Mouse (Mus musculus) forebrain, embryonic 12.5 days (tissue): Measurements from ENCODE around the gene Lrif1. TPM values are rescaled to one million over a fixed set of nuclear protein-coding genes. Genes with fewer than 3 reads are reported as not detected.
"Not testable (repeated sequence)": the region's sequence is repeated elsewhere in the genome, so short reads cannot be mapped to it uniquely, and the experiment has no call there.

Experiments
- ATAC-seq: fragments of 200-750 bp; cut with Nextera tagmentation; 2 replicates; pipeline ENCODE4 v1.8.0; 2017; ENCODE audit warnings: moderate TSS enrichment; ENCODE audit not compliant: low FRiP score
- H3K27ac ChIP-seq: fragments of 300-500 bp; sonication (generic); 2 replicates; pipeline ENCODE4 v1.5.1; 2016; ENCODE audit warnings: mild to moderate bottlenecking
- H3K27me3 ChIP-seq: fragments of 300-500 bp; sonication (generic); 2 replicates; pipeline ENCODE4 v1.6.1; 2016; ENCODE audit warnings: mild to moderate bottlenecking
- H3K36me3 ChIP-seq: fragments of 300-500 bp; sonication (generic); replicated peaks from 2 replicates; pipeline ENCODE4 v1.6.1; 2016; ENCODE audit warnings: mild to moderate bottlenecking
- H3K4me1 ChIP-seq: fragments of 300-500 bp; sonication (generic); 2 replicates; pipeline ENCODE4 v1.6.1; 2016
- H3K4me2 ChIP-seq: fragments of 300-500 bp; sonication (generic); 2 replicates; pipeline ENCODE4 v1.6.1; 2016; ENCODE audit warnings: mild to moderate bottlenecking, moderate library complexity
- H3K4me3 ChIP-seq: fragments of 300-500 bp; sonication (generic); replicated peaks from 2 replicates; pipeline ENCODE4 v1.5.1; 2016; ENCODE audit warnings: mild to moderate bottlenecking
- H3K9ac ChIP-seq: fragments of 300-500 bp; sonication (generic); 2 replicates; pipeline ENCODE4 v1.6.1; 2016; ENCODE audit warnings: mild to moderate bottlenecking
- H3K9me3 ChIP-seq: fragments of 300-500 bp; sonication (generic); 2 replicates; pipeline ENCODE4 v1.6.1; 2016
- WGBS: fragments of 180-500 bp; shearing (Covaris S2); methylation state at CpG from one replicate; pipeline ENCODE4 v1.1.7; 2016; 5-methylcytosine and 5-hydroxymethylcytosine counted together
- polyA plus RNA-seq: library from polyadenylated mRNA; unstranded; fragments of >200 nt; fragmentation: Nextera tagmentation; extraction: Ambion mirVana; gene quantifications from 2 replicates; pipeline ENCODE4 v1.2.1, GENCODE M21; 2016

Gene Lrif1
- 20.7 and 21.6 TPM in 2 replicates for polyA plus RNA-seq

DNA sequence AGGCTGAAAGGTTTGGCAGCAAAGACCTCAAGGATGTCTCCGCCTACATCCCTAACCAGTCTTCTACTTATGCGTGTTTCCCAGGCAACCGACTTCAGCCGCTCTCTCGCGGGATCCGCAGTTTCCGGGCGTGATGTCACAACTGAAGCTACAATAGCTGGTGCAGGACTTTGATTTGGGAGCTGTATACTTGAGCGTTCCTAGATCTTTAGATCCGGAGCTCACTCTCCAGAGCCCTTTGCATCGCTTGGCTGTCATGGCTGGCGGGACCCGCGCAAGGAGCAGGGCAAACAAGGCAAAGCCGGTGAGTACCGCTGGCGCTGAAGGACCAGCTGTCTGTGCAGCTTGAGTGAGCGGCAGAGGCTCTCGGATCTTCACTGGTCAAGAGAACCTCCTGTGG, at the start of gene Lrif1:
Lrif1 (plus strand) TSS at position 158 of the 400 bp plus-strand sequence.
- Histone ChIP-seq H3K36me3 (no peaks in the 10 kb centered on the region), H3K4me1 (no peaks in the 10 kb centered on the region), H3K9me3 (0 out of 2 replicates have a peak, but pooled peaks cover 2% of the 10 kb centered on the region), H3K27ac (peak within 1 kb of the TSS; percentile 86), H3K4me3 (peak within 1 kb of the TSS; percentile 57), H3K4me2 (peak within 1 kb of the TSS; percentile 52), H3K9ac (peak within 1 kb of the TSS; percentile 65), H3K27me3 (no peaks in the 10 kb centered on the region)
- under 1% methylated on average over 20 of the region's 20 CpGs for WGBS
- ATAC-seq = peak; percentile 97

- not testable (repeated sequence) for ATAC-seq, H3K4me2 ChIP-seq, H3K27me3 ChIP-seq, H3K9me3 ChIP-seq, H3K9ac ChIP-seq, H3K27ac ChIP-seq, H3K36me3 ChIP-seq, H3K4me1 ChIP-seq, H3K4me3 ChIP-seq
- 78% methylated on average over 14 of the region's 14 CpGs for WGBS
These were observed 12.0 kb upstream of the Lrif1 start for GRCm38 (mm10) chr3:106672811-106673210.

- no peak overlapping the region for H3K27ac ChIP-seq
- peak overlapping the region; percentile 57 for H3K4me3 ChIP-seq
- WGBS = 35% methylated on average over 1 of the region's 1 CpGs
- peak overlapping the region; percentile 65; the same call in 1 of the 2 replicates for H3K9ac ChIP-seq
- H3K4me1 ChIP-seq = no peaks in the 10 kb centered on the region
- H3K36me3 ChIP-seq = no peaks in the 10 kb centered on the region
- H3K27me3 ChIP-seq = no peaks in the 10 kb centered on the region
- 0 out of 2 replicates have a peak, but pooled peaks cover 4% of the 10 kb centered on the region for H3K9me3 ChIP-seq
- peak overlapping the region; percentile 52 for H3K4me2 ChIP-seq
- no peak for ATAC-seq
These were observed 594 bp downstream of the Lrif1 start for GRCm38 (mm10) chr3:106685381-106685780.

DNA sequence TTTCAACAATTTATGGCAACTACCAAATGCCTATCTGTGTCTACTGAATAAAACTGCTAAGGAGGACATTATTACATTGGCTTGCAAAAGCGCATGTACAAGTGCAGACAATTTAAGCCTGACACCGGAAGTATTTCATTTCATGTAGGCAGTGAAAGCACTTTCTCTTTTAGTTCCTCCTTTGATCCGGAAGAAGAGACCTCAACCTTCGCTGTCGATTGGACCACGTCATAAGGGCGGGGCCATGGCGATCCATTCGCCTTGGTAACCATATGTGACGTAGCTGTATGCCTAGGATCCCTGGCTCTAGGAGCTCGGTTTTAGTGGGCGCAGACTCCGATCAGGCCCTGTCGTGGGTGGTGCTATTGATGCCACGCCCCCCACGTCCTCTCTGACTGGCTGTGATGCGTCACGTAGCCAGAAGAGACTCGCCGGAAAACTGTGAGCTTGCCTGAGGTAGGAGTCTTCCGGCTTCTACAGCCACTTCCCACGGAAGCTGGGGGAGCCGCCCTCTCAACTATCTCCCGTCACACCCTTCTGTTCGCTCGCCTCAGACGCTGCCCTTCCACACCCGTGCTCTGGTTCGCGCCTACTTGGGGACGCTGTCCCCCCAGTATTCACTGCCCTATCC, 36.7 kb downstream of the Lrif1 start:
- 2% methylated on average over 31 of the region's 31 CpGs for WGBS
- Histone ChIP-seq H3K9me3 (peaks cover 1% of the 10 kb centered on the region; the same call in 1 of the 2 replicates), H3K4me1 (no peaks in the 10 kb centered on the region), H3K36me3 (no peaks in the 10 kb centered on the region), H3K4me2 (peak overlapping the region; percentile 60), H3K27ac (peak overlapping the region; percentile 91), H3K27me3 (no peaks in the 10 kb centered on the region), H3K4me3 (peak overlapping the region; percentile 66), H3K9ac (peak overlapping the region; percentile 59)
- peak; percentile 99 for ATAC-seq

GRCm38 (mm10) chr3:106722028-106722945, 37.5 kb downstream of the Lrif1 start:
- WGBS = 1% methylated on average over 33 of the region's 33 CpGs
- no peaks in the 10 kb centered on the region for H3K27me3 ChIP-seq
- H3K4me1 ChIP-seq = no peaks in the 10 kb centered on the region
- H3K27ac ChIP-seq = peak overlapping the region; percentile 91
- no peaks in the 10 kb centered on the region for H3K9me3 ChIP-seq
- peak overlapping the region; percentile 60 for H3K4me2 ChIP-seq
- H3K4me3 ChIP-seq = peak overlapping the region; percentile 66
- peak overlapping the region; percentile 59 for H3K9ac ChIP-seq
- ATAC-seq = peak; percentile 94
- H3K36me3 ChIP-seq = peaks cover 4% of the 10 kb centered on the region; the same call in 1 of the 2 replicates

DNA sequence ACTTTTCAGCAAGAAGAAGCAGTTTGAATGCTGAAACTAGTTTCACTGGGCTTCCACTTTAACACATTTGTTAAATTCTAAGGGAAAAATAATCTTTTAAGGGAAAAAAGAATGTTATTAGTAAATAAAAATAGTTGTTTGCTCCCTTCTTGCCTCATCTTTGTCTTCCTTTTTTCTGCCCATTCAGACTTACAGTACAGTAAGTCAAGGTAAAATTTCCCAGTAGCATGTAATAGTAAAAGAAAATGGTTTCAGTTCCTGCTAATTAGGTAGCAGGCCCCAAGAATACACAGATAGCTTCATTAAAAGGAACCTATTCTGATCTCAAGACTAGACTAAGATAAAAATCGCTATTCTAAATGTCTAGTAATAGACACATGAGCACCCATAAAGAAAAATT, 71.1 kb downstream of the Lrif1 start:
- Histone ChIP-seq H3K27me3 (no peaks in the 10 kb centered on the region), H3K9me3 (no peaks in the 10 kb centered on the region), H3K4me3 (no peak overlapping the region), H3K27ac (no peak overlapping the region), H3K9ac (no peak overlapping the region), H3K4me2 (no peak overlapping the region), H3K36me3 (no peaks in the 10 kb centered on the region), H3K4me1 (no peaks in the 10 kb centered on the region)
- no peak for ATAC-seq
- 73% methylated on average over 1 of the region's 1 CpGs for WGBS

GRCm38 (mm10) chr3:106771834-106772233, 87.0 kb downstream of the Lrif1 start:
- Histone ChIP-seq H3K27ac (no peak overlapping the region), H3K27me3 (no peaks in the 10 kb centered on the region), H3K9me3 (no peaks in the 10 kb centered on the region), H3K36me3 (no peaks in the 10 kb centered on the region), H3K4me1 (no peaks in the 10 kb centered on the region), H3K4me2 (no peak overlapping the region), H3K9ac (no peak overlapping the region), H3K4me3 (no peak overlapping the region)
- ATAC-seq = no peak
- 88% methylated on average over 1 of the region's 1 CpGs for WGBS

GRCm38 (mm10) chr3:106785130-106785529, 100.3 kb downstream of the Lrif1 start:
- H3K4me2 ChIP-seq = no peak overlapping the region
- ATAC-seq = no peak
- H3K36me3 ChIP-seq = no peaks in the 10 kb centered on the region
- H3K27ac ChIP-seq = no peak overlapping the region
- 78% methylated on average over 3 of the region's 3 CpGs for WGBS
- H3K4me1 ChIP-seq = no peaks in the 10 kb centered on the region
- no peak overlapping the region for H3K9ac ChIP-seq
- H3K4me3 ChIP-seq = no peak overlapping the region
- no peaks in the 10 kb centered on the region for H3K27me3 ChIP-seq
- no peaks in the 10 kb centered on the region for H3K9me3 ChIP-seq

Other genes starting within 250 kb of the Lrif1 start
- gene Dennd2d, start 202.6 kb upstream of the Lrif1 start, polyA plus RNA-seq = 0.49 and 0.59 TPM in 2 replicates
- gene Dram2, start 137.2 kb upstream of the Lrif1 start, polyA plus RNA-seq = 41.3 and 43.3 TPM in 2 replicates
- gene Cept1, start 137.2 kb upstream of the Lrif1 start, polyA plus RNA-seq = 40.5 and 40.9 TPM in 2 replicates
- gene Cd53, start 105.2 kb downstream of the Lrif1 start, polyA plus RNA-seq = 2.5 and 2.8 TPM in 2 replicates
- not detected in 2 replicates for gene Olfr266, start 141.3 kb downstream of the Lrif1 start, polyA plus RNA-seq